Mouse (Mus musculus): Measurements from ENCODE around the gene Ripor3. TPM values are rescaled to one million over a fixed set of nuclear protein-coding genes. Genes with fewer than 3 reads are reported as not detected.

Gene Ripor3
- polyA plus RNA-seq, 1 experiment from 2014 or later: 3.8 TPM

- no peak overlapping the region for H3K9ac ChIP-seq (ENCODE audit: low read length)
- ATAC-seq (replicated peaks; ENCODE audit: low FRiP score, low TSS enrichment, low read depth): 0 out of 2 replicates have a peak, but pooled peaks have one; percentile 21
- H3K4me1 ChIP-seq (replicated peaks; ENCODE audit: control insufficient read depth, insufficient read depth, low read length): peaks cover 11% of the 10 kb centered on the region
- H3K36me3 ChIP-seq (ENCODE audit: control insufficient read depth, insufficient read depth, low read length): no peaks in the 10 kb centered on the region
- no peak overlapping the region for H3K27ac ChIP-seq (ENCODE audit: low read depth)
- no peak for DNase-seq (ENCODE audit: low spot score)
- H3K27me3 ChIP-seq (replicated peaks; ENCODE audit: control insufficient read depth, insufficient read depth, low read length): no peaks in the 10 kb centered on the region
- no peak overlapping the region for H3K4me2 ChIP-seq (ENCODE audit: low read length)
- H3K4me3 ChIP-seq (ENCODE audit: low read depth, low read length): no peak overlapping the region
- 41% methylated on average over 12 of the region's 12 CpGs for WGBS
- peaks cover 4% of the 10 kb centered on the region for H3K9me3 ChIP-seq (ENCODE audit: control insufficient read depth, low read length)
Measured at GRCm38 (mm10) chr2:168003431-168003830, 7.0 kb downstream of the Ripor3 start.

GRCm38 (mm10) chr2:168002884-168003283 lies 7.5 kb downstream of the Ripor3 start:
- H3K27ac ChIP-seq (ENCODE audit: low read depth): no peak overlapping the region
- no peak for ATAC-seq (replicated peaks; ENCODE audit: low FRiP score, low TSS enrichment, low read depth)
- H3K4me1 ChIP-seq (replicated peaks; ENCODE audit: control insufficient read depth, insufficient read depth, low read length): peaks cover 11% of the 10 kb centered on the region
- WGBS: 74% methylated on average over 2 of the region's 2 CpGs
- no peak for DNase-seq (ENCODE audit: low spot score)
- no peaks in the 10 kb centered on the region for H3K36me3 ChIP-seq (ENCODE audit: control insufficient read depth, insufficient read depth, low read length)
- H3K4me2 ChIP-seq (ENCODE audit: low read length): no peak overlapping the region
- no peaks in the 10 kb centered on the region for H3K27me3 ChIP-seq (replicated peaks; ENCODE audit: control insufficient read depth, insufficient read depth, low read length)
- no peak overlapping the region for H3K4me3 ChIP-seq (ENCODE audit: low read depth, low read length)
- H3K9ac ChIP-seq (ENCODE audit: low read length): no peak overlapping the region
- H3K9me3 ChIP-seq (ENCODE audit: control insufficient read depth, low read length): peaks cover 4% of the 10 kb centered on the region

- ATAC-seq (replicated peaks; ENCODE audit: low FRiP score, low TSS enrichment, low read depth): no peak
- WGBS: 60% methylated on average over 4 of the region's 4 CpGs
- no peak overlapping the region for H3K27ac ChIP-seq (ENCODE audit: low read depth)
- H3K4me1 ChIP-seq (replicated peaks; ENCODE audit: control insufficient read depth, insufficient read depth, low read length): peaks cover 11% of the 10 kb centered on the region
- no peak for DNase-seq (ENCODE audit: low spot score)
- H3K9me3 ChIP-seq (ENCODE audit: control insufficient read depth, low read length): peaks cover 4% of the 10 kb centered on the region
- no peaks in the 10 kb centered on the region for H3K36me3 ChIP-seq (ENCODE audit: control insufficient read depth, insufficient read depth, low read length)
- H3K27me3 ChIP-seq (replicated peaks; ENCODE audit: control insufficient read depth, insufficient read depth, low read length): no peaks in the 10 kb centered on the region
- H3K9ac ChIP-seq (ENCODE audit: low read length): no peak overlapping the region
- H3K4me3 ChIP-seq (ENCODE audit: low read depth, low read length): no peak overlapping the region
- H3K4me2 ChIP-seq (ENCODE audit: low read length): no peak overlapping the region
Measured at GRCm38 (mm10) chr2:168002188-168002587, 8.2 kb downstream of the Ripor3 start.

GRCm38 (mm10) chr2:167999145-167999743 lies 11.2 kb downstream of the Ripor3 start:
- no peak overlapping the region for H3K4me3 ChIP-seq (ENCODE audit: low read depth, low read length)
- no peaks in the 10 kb centered on the region; the same call in 1 of the 2 replicates for H3K4me1 ChIP-seq (replicated peaks; ENCODE audit: control insufficient read depth, insufficient read depth, low read length)
- ATAC-seq (replicated peaks; ENCODE audit: low FRiP score, low TSS enrichment, low read depth) (no peak), DNase-seq (ENCODE audit: low spot score) (no peak)
- H3K9ac ChIP-seq (ENCODE audit: low read length): no peak overlapping the region
- 84% methylated on average over 3 of the region's 3 CpGs for WGBS
- H3K27me3 ChIP-seq (replicated peaks; ENCODE audit: control insufficient read depth, insufficient read depth, low read length): no peaks in the 10 kb centered on the region
- H3K9me3 ChIP-seq (ENCODE audit: control insufficient read depth, low read length): peaks cover 4% of the 10 kb centered on the region
- no peak overlapping the region for H3K27ac ChIP-seq (ENCODE audit: low read depth)
- H3K36me3 ChIP-seq (ENCODE audit: control insufficient read depth, insufficient read depth, low read length): no peaks in the 10 kb centered on the region
- no peak overlapping the region for H3K4me2 ChIP-seq (ENCODE audit: low read length)

GRCm38 (mm10) chr2:167997562-167997961 lies 12.9 kb downstream of the Ripor3 start:
- Histone ChIP-seq H3K27ac (ENCODE audit: low read depth) (no peak overlapping the region), H3K4me2 (ENCODE audit: low read length) (no peak overlapping the region), H3K4me3 (ENCODE audit: low read depth, low read length) (no peak overlapping the region), H3K9me3 (ENCODE audit: control insufficient read depth, low read length) (peaks cover 4% of the 10 kb centered on the region), H3K36me3 (ENCODE audit: control insufficient read depth, insufficient read depth, low read length) (no peaks in the 10 kb centered on the region), H3K9ac (ENCODE audit: low read length) (no peak overlapping the region), H3K27me3 (replicated peaks; ENCODE audit: control insufficient read depth, insufficient read depth, low read length) (no peaks in the 10 kb centered on the region), H3K4me1 (replicated peaks; ENCODE audit: control insufficient read depth, insufficient read depth, low read length) (no peaks in the 10 kb centered on the region)
- DNase-seq (ENCODE audit: low spot score) (no peak), ATAC-seq (replicated peaks; ENCODE audit: low FRiP score, low TSS enrichment, low read depth) (no peak)
- 69% methylated on average over 3 of the region's 3 CpGs for WGBS

- H3K4me3 ChIP-seq (ENCODE audit: low read depth, low read length): no peak overlapping the region
- DNase-seq (ENCODE audit: low spot score) (no peak), ATAC-seq (replicated peaks; ENCODE audit: low FRiP score, low TSS enrichment, low read depth) (no peak)
- no peak overlapping the region for H3K4me2 ChIP-seq (ENCODE audit: low read length)
- WGBS: 62% methylated on average over 8 of the region's 8 CpGs
- H3K27me3 ChIP-seq (replicated peaks; ENCODE audit: control insufficient read depth, insufficient read depth, low read length): no peaks in the 10 kb centered on the region
- H3K9me3 ChIP-seq (ENCODE audit: control insufficient read depth, low read length): peaks cover 4% of the 10 kb centered on the region
- H3K9ac ChIP-seq (ENCODE audit: low read length): no peak overlapping the region
- no peak overlapping the region for H3K27ac ChIP-seq (ENCODE audit: low read depth)
- no peaks in the 10 kb centered on the region for H3K36me3 ChIP-seq (ENCODE audit: control insufficient read depth, insufficient read depth, low read length)
- no peaks in the 10 kb centered on the region for H3K4me1 ChIP-seq (replicated peaks; ENCODE audit: control insufficient read depth, insufficient read depth, low read length)
Measured at GRCm38 (mm10) chr2:167996672-167997215, 13.7 kb downstream of the Ripor3 start.

GRCm38 (mm10) chr2:167995870-167996635 lies 14.4 kb downstream of the Ripor3 start:
- no peak overlapping the region for H3K4me2 ChIP-seq (ENCODE audit: low read length)
- H3K36me3 ChIP-seq (ENCODE audit: control insufficient read depth, insufficient read depth, low read length): no peaks in the 10 kb centered on the region
- H3K9me3 ChIP-seq (ENCODE audit: control insufficient read depth, low read length): peaks cover 4% of the 10 kb centered on the region
- 60% methylated on average over 19 of the region's 19 CpGs for WGBS
- H3K4me3 ChIP-seq (ENCODE audit: low read depth, low read length): no peak overlapping the region
- H3K9ac ChIP-seq (ENCODE audit: low read length): no peak overlapping the region
- H3K27me3 ChIP-seq (replicated peaks; ENCODE audit: control insufficient read depth, insufficient read depth, low read length): no peaks in the 10 kb centered on the region
- ATAC-seq (replicated peaks; ENCODE audit: low FRiP score, low TSS enrichment, low read depth): no peak
- H3K4me1 ChIP-seq (replicated peaks; ENCODE audit: control insufficient read depth, insufficient read depth, low read length): no peaks in the 10 kb centered on the region
- DNase-seq (ENCODE audit: low spot score): no peak
- H3K27ac ChIP-seq (ENCODE audit: low read depth): no peak overlapping the region

GRCm38 (mm10) chr2:167993260-167993659 lies 17.2 kb downstream of the Ripor3 start:
- Histone ChIP-seq H3K27me3 (replicated peaks; ENCODE audit: control insufficient read depth, insufficient read depth, low read length) (no peaks in the 10 kb centered on the region), H3K27ac (ENCODE audit: low read depth) (no peak overlapping the region), H3K4me2 (ENCODE audit: low read length) (no peak overlapping the region), H3K36me3 (ENCODE audit: control insufficient read depth, insufficient read depth, low read length) (no peaks in the 10 kb centered on the region), H3K4me1 (replicated peaks; ENCODE audit: control insufficient read depth, insufficient read depth, low read length) (peaks cover 16% of the 10 kb centered on the region), H3K9ac (ENCODE audit: low read length) (no peak overlapping the region), H3K9me3 (ENCODE audit: control insufficient read depth, low read length) (no peaks in the 10 kb centered on the region), H3K4me3 (ENCODE audit: low read depth, low read length) (no peak overlapping the region)
- 56% methylated on average over 13 of the region's 13 CpGs for WGBS
- DNase-seq (ENCODE audit: low spot score): no peak
- no peak for ATAC-seq (replicated peaks; ENCODE audit: low FRiP score, low TSS enrichment, low read depth)

All from intestine, embryonic 14.5 days (tissue).